Mouse (Mus musculus): ENCODE measurements at regions not wholly inside any gene's neighbourhood (a gene's known extent, or its start where the extent isn't known, plus 50 kb on each side); places are given as distances from the start of the nearest gene placed in this dataset.

GRCm38 (mm10) chr5:75800040-75800989 lies 177.9 kb downstream of the Kdr start:
- H3K4me2 ChIP-seq (replicated peaks; ENCODE audit: low read depth, low read length), result no peak overlapping the region
- no peaks in the 10 kb centered on the region for H3K36me3 ChIP-seq (ENCODE audit: control insufficient read depth, insufficient read depth, low read length)
- ATAC-seq (ENCODE audit: low FRiP score) (no peak), DNase-seq (ENCODE audit: low spot score) (no peak)
- no peak overlapping the region for H3K27ac ChIP-seq (ENCODE audit: low read depth, low read length)
- no peaks in the 10 kb centered on the region for H3K27me3 ChIP-seq (ENCODE audit: control insufficient read depth, insufficient read depth, low read length)
- no peak overlapping the region for H3K9ac ChIP-seq (ENCODE audit: low read depth, low read length)
- no peak overlapping the region for H3K4me3 ChIP-seq (ENCODE audit: low read depth, low read length)
- H3K9me3 ChIP-seq (ENCODE audit: control insufficient read depth, low read length), result no peaks in the 10 kb centered on the region
- WGBS, result 76% methylated on average over 18 of the region's 18 CpGs
- H3K4me1 ChIP-seq (replicated peaks; ENCODE audit: control insufficient read depth, insufficient read depth, low read length), result no peaks in the 10 kb centered on the region

- Histone ChIP-seq H3K4me1 (replicated peaks; ENCODE audit: control insufficient read depth, insufficient read depth, low read length) (no peaks in the 10 kb centered on the region), H3K4me3 (ENCODE audit: low read depth, low read length) (no peak overlapping the region), H3K27me3 (ENCODE audit: control insufficient read depth, insufficient read depth, low read length) (no peaks in the 10 kb centered on the region), H3K9me3 (ENCODE audit: control insufficient read depth, low read length) (no peaks in the 10 kb centered on the region), H3K9ac (ENCODE audit: low read depth, low read length) (no peak overlapping the region), H3K36me3 (ENCODE audit: control insufficient read depth, insufficient read depth, low read length) (no peaks in the 10 kb centered on the region), H3K4me2 (replicated peaks; ENCODE audit: low read depth, low read length) (no peak overlapping the region), H3K27ac (ENCODE audit: low read depth, low read length) (no peak overlapping the region)
- ATAC-seq (ENCODE audit: low FRiP score), result no peak
- WGBS, result 82% methylated on average over 4 of the region's 4 CpGs
- DNase-seq (ENCODE audit: low spot score), result no peak
Observed at GRCm38 (mm10) chr5:75799627-75800026, 178.6 kb downstream of the Kdr start.

- Histone ChIP-seq H3K27ac (ENCODE audit: low read depth, low read length) (no peak overlapping the region), H3K9ac (ENCODE audit: low read depth, low read length) (no peak overlapping the region), H3K4me1 (replicated peaks; ENCODE audit: control insufficient read depth, insufficient read depth, low read length) (no peaks in the 10 kb centered on the region), H3K36me3 (ENCODE audit: control insufficient read depth, insufficient read depth, low read length) (no peaks in the 10 kb centered on the region), H3K27me3 (ENCODE audit: control insufficient read depth, insufficient read depth, low read length) (no peaks in the 10 kb centered on the region), H3K4me2 (replicated peaks; ENCODE audit: low read depth, low read length) (no peak overlapping the region), H3K4me3 (ENCODE audit: low read depth, low read length) (no peak overlapping the region), H3K9me3 (ENCODE audit: control insufficient read depth, low read length) (no peaks in the 10 kb centered on the region)
- no peak for ATAC-seq (ENCODE audit: low FRiP score)
- no peak for DNase-seq (ENCODE audit: low spot score)
Observed at GRCm38 (mm10) chr5:75793184-75793583, 185.1 kb downstream of the Kdr start.

- H3K27ac ChIP-seq (ENCODE audit: low read depth, low read length), result no peak overlapping the region
- DNase-seq (ENCODE audit: low spot score), result no peak
- H3K4me2 ChIP-seq (replicated peaks; ENCODE audit: low read depth, low read length), result no peak overlapping the region
- ATAC-seq (ENCODE audit: low FRiP score), result no peak
- H3K9ac ChIP-seq (ENCODE audit: low read depth, low read length), result no peak overlapping the region
- 88% methylated on average over 8 of the region's 8 CpGs for whole genome bisulfite sequencing
- H3K36me3 ChIP-seq (ENCODE audit: control insufficient read depth, insufficient read depth, low read length), result no peaks in the 10 kb centered on the region
- H3K4me1 ChIP-seq (replicated peaks; ENCODE audit: control insufficient read depth, insufficient read depth, low read length), result no peaks in the 10 kb centered on the region
- no peak overlapping the region for H3K4me3 ChIP-seq (ENCODE audit: low read depth, low read length)
- H3K27me3 ChIP-seq (ENCODE audit: control insufficient read depth, insufficient read depth, low read length), result no peaks in the 10 kb centered on the region
- no peaks in the 10 kb centered on the region for H3K9me3 ChIP-seq (ENCODE audit: control insufficient read depth, low read length)
Observed at GRCm38 (mm10) chr5:75791738-75792137, 186.5 kb downstream of the Kdr start.

GRCm38 (mm10) chr5:75788087-75788486 lies 190.2 kb downstream of the Kdr start:
- DNase-seq (ENCODE audit: low spot score), result no peak
- no peaks in the 10 kb centered on the region for H3K27me3 ChIP-seq (ENCODE audit: control insufficient read depth, insufficient read depth, low read length)
- no peaks in the 10 kb centered on the region for H3K4me1 ChIP-seq (replicated peaks; ENCODE audit: control insufficient read depth, insufficient read depth, low read length)
- WGBS, result 45% methylated on average over 3 of the region's 3 CpGs
- no peak overlapping the region for H3K9ac ChIP-seq (ENCODE audit: low read depth, low read length)
- no peak overlapping the region for H3K4me3 ChIP-seq (ENCODE audit: low read depth, low read length)
- ATAC-seq (ENCODE audit: low FRiP score), result no peak
- H3K36me3 ChIP-seq (ENCODE audit: control insufficient read depth, insufficient read depth, low read length), result no peaks in the 10 kb centered on the region
- no peaks in the 10 kb centered on the region for H3K9me3 ChIP-seq (ENCODE audit: control insufficient read depth, low read length)
- no peak overlapping the region for H3K4me2 ChIP-seq (replicated peaks; ENCODE audit: low read depth, low read length)
- no peak overlapping the region for H3K27ac ChIP-seq (ENCODE audit: low read depth, low read length)

GRCm38 (mm10) chr5:75786196-75786595 lies 192.1 kb downstream of the Kdr start:
- Histone ChIP-seq H3K27me3 (ENCODE audit: control insufficient read depth, insufficient read depth, low read length) (no peaks in the 10 kb centered on the region), H3K9ac (ENCODE audit: low read depth, low read length) (no peak overlapping the region), H3K4me1 (replicated peaks; ENCODE audit: control insufficient read depth, insufficient read depth, low read length) (no peaks in the 10 kb centered on the region), H3K27ac (ENCODE audit: low read depth, low read length) (no peak overlapping the region), H3K4me2 (replicated peaks; ENCODE audit: low read depth, low read length) (no peak overlapping the region), H3K36me3 (ENCODE audit: control insufficient read depth, insufficient read depth, low read length) (no peaks in the 10 kb centered on the region), H3K4me3 (ENCODE audit: low read depth, low read length) (no peak overlapping the region), H3K9me3 (ENCODE audit: control insufficient read depth, low read length) (no peaks in the 10 kb centered on the region)
- ATAC-seq (ENCODE audit: low FRiP score) (no peak), DNase-seq (ENCODE audit: low spot score) (no peak)
- 85% methylated on average over 3 of the region's 3 CpGs for WGBS

- Histone ChIP-seq H3K27ac (ENCODE audit: low read depth, low read length) (no peak overlapping the region), H3K27me3 (ENCODE audit: control insufficient read depth, insufficient read depth, low read length) (no peaks in the 10 kb centered on the region), H3K36me3 (ENCODE audit: control insufficient read depth, insufficient read depth, low read length) (no peaks in the 10 kb centered on the region), H3K4me1 (replicated peaks; ENCODE audit: control insufficient read depth, insufficient read depth, low read length) (no peaks in the 10 kb centered on the region), H3K9ac (ENCODE audit: low read depth, low read length) (no peak overlapping the region), H3K4me3 (ENCODE audit: low read depth, low read length) (no peak overlapping the region), H3K4me2 (replicated peaks; ENCODE audit: low read depth, low read length) (no peak overlapping the region), H3K9me3 (ENCODE audit: control insufficient read depth, low read length) (no peaks in the 10 kb centered on the region)
- ATAC-seq (ENCODE audit: low FRiP score) (no peak), DNase-seq (ENCODE audit: low spot score) (no peak)
- WGBS, result 87% methylated on average over 8 of the region's 8 CpGs
Observed at GRCm38 (mm10) chr5:75784998-75785593, 193.2 kb downstream of the Kdr start.

- WGBS, result 91% methylated on average over 5 of the region's 5 CpGs
- ATAC-seq (ENCODE audit: low FRiP score), result no peak
Observed at GRCm38 (mm10) chr5:75770592-75770991, 195.9 kb downstream of the Kit start.

GRCm38 (mm10) chr5:75767213-75767612 lies 192.5 kb downstream of the Kit start:
- no peak overlapping the region for H3K4me3 ChIP-seq (ENCODE audit: low read depth, low read length)
- H3K27ac ChIP-seq (ENCODE audit: low read depth, low read length), result no peak overlapping the region
- no peak for ATAC-seq (ENCODE audit: low FRiP score)
- 94% methylated on average over 1 of the region's 1 CpGs for WGBS
- H3K36me3 ChIP-seq (ENCODE audit: control insufficient read depth, insufficient read depth, low read length), result no peaks in the 10 kb centered on the region
- no peaks in the 10 kb centered on the region for H3K27me3 ChIP-seq (ENCODE audit: control insufficient read depth, insufficient read depth, low read length)
- H3K4me2 ChIP-seq (replicated peaks; ENCODE audit: low read depth, low read length), result no peak overlapping the region
- no peak overlapping the region for H3K9ac ChIP-seq (ENCODE audit: low read depth, low read length)
- no peaks in the 10 kb centered on the region for H3K4me1 ChIP-seq (replicated peaks; ENCODE audit: control insufficient read depth, insufficient read depth, low read length)
- DNase-seq (ENCODE audit: low spot score), result no peak
- no peaks in the 10 kb centered on the region for H3K9me3 ChIP-seq (ENCODE audit: control insufficient read depth, low read length)

More at GRCm38 (mm10) chr5:75770592-75770991, 195.9 kb downstream of the Kit start:
- H3K4me3 ChIP-seq (ENCODE audit: low read depth, low read length), result no peak overlapping the region
- H3K4me2 ChIP-seq (replicated peaks; ENCODE audit: low read depth, low read length), result no peak overlapping the region
- DNase-seq (ENCODE audit: low spot score), result no peak
- no peaks in the 10 kb centered on the region for H3K27me3 ChIP-seq (ENCODE audit: control insufficient read depth, insufficient read depth, low read length)
- no peak overlapping the region for H3K27ac ChIP-seq (ENCODE audit: low read depth, low read length)
- H3K4me1 ChIP-seq (replicated peaks; ENCODE audit: control insufficient read depth, insufficient read depth, low read length), result no peaks in the 10 kb centered on the region
- H3K36me3 ChIP-seq (ENCODE audit: control insufficient read depth, insufficient read depth, low read length), result no peaks in the 10 kb centered on the region
- H3K9me3 ChIP-seq (ENCODE audit: control insufficient read depth, low read length), result no peaks in the 10 kb centered on the region
- no peak overlapping the region for H3K9ac ChIP-seq (ENCODE audit: low read depth, low read length)

Measured in hindbrain, embryonic 11.5 days (tissue).